Mouse (Mus musculus) neural tube, embryonic 15.5 days (tissue): ENCODE measurements around the gene Ffar2. TPM values are rescaled to one million over a fixed set of nuclear protein-coding genes. Genes with fewer than 3 reads are reported as not detected.

ENCODE experiments used
- ATAC-seq: fragments of 200-750 bp; cut with Nextera tagmentation; 2 replicates; pipeline ENCODE4 v1.8.0; 2017; ENCODE audit warnings: mild to moderate bottlenecking, moderate TSS enrichment, moderate library complexity; ENCODE audit not compliant: low FRiP score
- H3K27ac ChIP-seq: fragments of 300-500 bp; sonication (generic); replicated peaks from 2 replicates; pipeline ENCODE4 v1.5.1; 2015; ENCODE audit warnings: mild to moderate bottlenecking, inconsistent platforms
- H3K27me3 ChIP-seq: fragments of 300-500 bp; sonication (generic); replicated peaks from 2 replicates; pipeline ENCODE4 v1.6.1; 2015; ENCODE audit warnings: inconsistent platforms
- H3K36me3 ChIP-seq: fragments of 300-500 bp; sonication (generic); 2 replicates; pipeline ENCODE4 v1.6.1; 2015; ENCODE audit warnings: inconsistent platforms
- H3K4me1 ChIP-seq: fragments of 300-500 bp; sonication (generic); 2 replicates; pipeline ENCODE4 v1.6.1; 2015; ENCODE audit warnings: inconsistent platforms
- H3K4me2 ChIP-seq: fragments of 300-500 bp; sonication (generic); 2 replicates; pipeline ENCODE4 v1.6.1; 2015; ENCODE audit warnings: inconsistent platforms, mild to moderate bottlenecking, moderate library complexity
- H3K4me3 ChIP-seq: fragments of 300-500 bp; sonication (generic); replicated peaks from 2 replicates; pipeline ENCODE4 v1.5.1; 2015; ENCODE audit warnings: mild to moderate bottlenecking, inconsistent platforms
- H3K9ac ChIP-seq: fragments of 300-500 bp; sonication (generic); replicated peaks from 2 replicates; pipeline ENCODE4 v1.6.1; 2015; ENCODE audit warnings: mild to moderate bottlenecking, inconsistent platforms
- H3K9me3 ChIP-seq: fragments of 300-500 bp; sonication (generic); replicated peaks from 2 replicates; pipeline ENCODE4 v1.6.1; 2016; ENCODE audit warnings: inconsistent platforms
- WGBS: fragments of 180-500 bp; shearing (Covaris S2); methylation state at CpG from one replicate; pipeline ENCODE4 v1.1.7; 2015; ENCODE audit warnings: mixed read lengths; 5-methylcytosine and 5-hydroxymethylcytosine counted together
- polyA plus RNA-seq: library from polyadenylated mRNA; unstranded; fragments of >200 nt; fragmentation: Nextera tagmentation; extraction: Ambion mirVana; gene quantifications from 2 replicates; pipeline ENCODE4 v1.2.1, GENCODE M21; 2015

Gene Ffar2
- polyA plus RNA-seq, 1 experiment from 2014 or later: 0.15 TPM

- Histone ChIP-seq H3K4me3 (no peak overlapping the region), H3K36me3 (no peaks in the 10 kb centered on the region), H3K9me3 (no peaks in the 10 kb centered on the region), H3K27me3 (no peaks in the 10 kb centered on the region), H3K4me1 (no peaks in the 10 kb centered on the region), H3K4me2 (no peak overlapping the region), H3K27ac (no peak overlapping the region), H3K9ac (no peak overlapping the region)
- 28% methylated on average over 9 of the region's 9 CpGs for WGBS
- ATAC-seq: no peak
Observed at GRCm38 (mm10) chr7:30791921-30792320, 31.7 kb downstream of the Ffar2 start.

GRCm38 (mm10) chr7:30790141-30790540 lies 33.4 kb downstream of the Ffar2 start:
- no peak overlapping the region for H3K4me3 ChIP-seq
- ATAC-seq: no peak
- no peaks in the 10 kb centered on the region for H3K36me3 ChIP-seq
- H3K9ac ChIP-seq: no peak overlapping the region
- H3K9me3 ChIP-seq: no peaks in the 10 kb centered on the region
- peaks cover 13% of the 10 kb centered on the region for H3K4me1 ChIP-seq
- no peaks in the 10 kb centered on the region for H3K27me3 ChIP-seq
- no peak overlapping the region for H3K27ac ChIP-seq
- no peak overlapping the region for H3K4me2 ChIP-seq
- 80% methylated on average over 10 of the region's 10 CpGs for whole genome bisulfite sequencing

GRCm38 (mm10) chr7:30787377-30788022 lies 36.1 kb downstream of the Ffar2 start, which contains the start of gene Krtdap:
TSS of gene Krtdap (plus strand) at chr7:30787896.
- no peaks in the 10 kb centered on the region for H3K9me3 ChIP-seq
- 53% methylated on average over 15 of the region's 15 CpGs for WGBS
- H3K4me2 ChIP-seq: no peak within 1 kb of the TSS
- H3K9ac ChIP-seq: no peak within 1 kb of the TSS
- H3K4me1 ChIP-seq: peaks cover 16% of the 10 kb centered on the region
- no peak within 1 kb of the TSS for H3K4me3 ChIP-seq
- no peaks in the 10 kb centered on the region for H3K36me3 ChIP-seq
- no peak for ATAC-seq
- no peak within 1 kb of the TSS for H3K27ac ChIP-seq
- no peaks in the 10 kb centered on the region for H3K27me3 ChIP-seq

- Histone ChIP-seq H3K9ac (no peak overlapping the region), H3K27me3 (no peaks in the 10 kb centered on the region), H3K36me3 (no peaks in the 10 kb centered on the region), H3K9me3 (no peaks in the 10 kb centered on the region), H3K4me2 (no peak overlapping the region), H3K27ac (peak overlapping the region; percentile 72), H3K4me3 (no peak overlapping the region), H3K4me1 (peaks cover 16% of the 10 kb centered on the region)
- WGBS: 44% methylated on average over 13 of the region's 13 CpGs
- peak; percentile 92 for ATAC-seq
Observed at GRCm38 (mm10) chr7:30785721-30786546, 37.6 kb downstream of the Ffar2 start.

- Histone ChIP-seq H3K27me3 (no peaks in the 10 kb centered on the region), H3K9me3 (no peaks in the 10 kb centered on the region), H3K27ac (peak overlapping the region; percentile 72), H3K4me2 (no peak overlapping the region), H3K36me3 (no peaks in the 10 kb centered on the region), H3K9ac (no peak overlapping the region), H3K4me3 (no peak overlapping the region), H3K4me1 (peaks cover 16% of the 10 kb centered on the region)
- 64% methylated on average over 1 of the region's 1 CpGs for WGBS
- ATAC-seq: no peak
Observed at GRCm38 (mm10) chr7:30785154-30785553, 38.4 kb downstream of the Ffar2 start.

- H3K4me3 ChIP-seq: no peak overlapping the region
- peaks cover 16% of the 10 kb centered on the region for H3K4me1 ChIP-seq
- 84% methylated on average over 3 of the region's 3 CpGs for WGBS
- H3K27ac ChIP-seq: no peak overlapping the region
- H3K9ac ChIP-seq: no peak overlapping the region
- no peaks in the 10 kb centered on the region for H3K9me3 ChIP-seq
- no peaks in the 10 kb centered on the region for H3K36me3 ChIP-seq
- ATAC-seq: no peak
- H3K4me2 ChIP-seq: no peak overlapping the region
- no peaks in the 10 kb centered on the region for H3K27me3 ChIP-seq
Observed at GRCm38 (mm10) chr7:30782658-30783057, 40.9 kb downstream of the Ffar2 start.

- Histone ChIP-seq H3K4me3 (no peak overlapping the region), H3K9ac (no peak overlapping the region), H3K4me2 (no peak overlapping the region), H3K9me3 (no peaks in the 10 kb centered on the region), H3K27ac (no peak overlapping the region), H3K36me3 (no peaks in the 10 kb centered on the region), H3K4me1 (peaks cover 16% of the 10 kb centered on the region), H3K27me3 (no peaks in the 10 kb centered on the region)
- ATAC-seq: no peak
- WGBS: 75% methylated on average over 4 of the region's 4 CpGs
Observed at GRCm38 (mm10) chr7:30781792-30782191, 41.8 kb downstream of the Ffar2 start.

- no peaks in the 10 kb centered on the region for H3K36me3 ChIP-seq
- H3K4me1 ChIP-seq: no peaks in the 10 kb centered on the region
- no peaks in the 10 kb centered on the region for H3K9me3 ChIP-seq
- no peak overlapping the region for H3K4me2 ChIP-seq
- no peak for ATAC-seq
- no peaks in the 10 kb centered on the region for H3K27me3 ChIP-seq
- 80% methylated on average over 1 of the region's 1 CpGs for WGBS
- H3K27ac ChIP-seq: no peak overlapping the region
- H3K9ac ChIP-seq: no peak overlapping the region
- H3K4me3 ChIP-seq: no peak overlapping the region
Observed at GRCm38 (mm10) chr7:30777911-30778310, 45.7 kb downstream of the Ffar2 start.

GRCm38 (mm10) chr7:30777081-30777579 lies 46.4 kb downstream of the Ffar2 start:
- no peak overlapping the region for H3K4me2 ChIP-seq

GRCm38 (mm10) chr7:30776104-30776503 lies 47.5 kb downstream of the Ffar2 start:
- H3K9ac ChIP-seq: no peak overlapping the region
- H3K36me3 ChIP-seq: no peaks in the 10 kb centered on the region
- WGBS: 92% methylated on average over 9 of the region's 9 CpGs
- ATAC-seq: no peak
- no peak overlapping the region for H3K27ac ChIP-seq
- H3K4me2 ChIP-seq: no peak overlapping the region
- no peaks in the 10 kb centered on the region for H3K9me3 ChIP-seq
- no peaks in the 10 kb centered on the region for H3K4me1 ChIP-seq
- no peaks in the 10 kb centered on the region for H3K27me3 ChIP-seq
- no peak overlapping the region for H3K4me3 ChIP-seq

More at GRCm38 (mm10) chr7:30777081-30777579, 46.4 kb downstream of the Ffar2 start:
- 55% methylated on average over 7 of the region's 7 CpGs for WGBS
- Histone ChIP-seq H3K36me3 (no peaks in the 10 kb centered on the region), H3K9me3 (no peaks in the 10 kb centered on the region), H3K4me3 (no peak overlapping the region), H3K27ac (no peak overlapping the region), H3K9ac (no peak overlapping the region), H3K4me1 (no peaks in the 10 kb centered on the region), H3K27me3 (no peaks in the 10 kb centered on the region)
- ATAC-seq: peak; percentile 47

GRCm38 (mm10) chr7:30769236-30769635 lies 54.3 kb downstream of the Ffar2 start:
- WGBS: 44% methylated on average over 9 of the region's 9 CpGs
- Histone ChIP-seq H3K9ac (no peak overlapping the region), H3K9me3 (no peaks in the 10 kb centered on the region), H3K27me3 (no peaks in the 10 kb centered on the region), H3K4me1 (peaks cover 3% of the 10 kb centered on the region; the same call in 1 of the 2 replicates), H3K4me3 (no peak overlapping the region), H3K27ac (no peak overlapping the region), H3K36me3 (no peaks in the 10 kb centered on the region), H3K4me2 (no peak overlapping the region)
- ATAC-seq: no peak
